Mouse (Mus musculus): ENCODE data around the gene Elavl3. TPM values are rescaled to one million over a fixed set of nuclear protein-coding genes. Genes with fewer than 3 reads are reported as not detected.

The Elavl3 gene
- polyA plus RNA-seq, 1 experiment: 0.21 TPM

DNA sequence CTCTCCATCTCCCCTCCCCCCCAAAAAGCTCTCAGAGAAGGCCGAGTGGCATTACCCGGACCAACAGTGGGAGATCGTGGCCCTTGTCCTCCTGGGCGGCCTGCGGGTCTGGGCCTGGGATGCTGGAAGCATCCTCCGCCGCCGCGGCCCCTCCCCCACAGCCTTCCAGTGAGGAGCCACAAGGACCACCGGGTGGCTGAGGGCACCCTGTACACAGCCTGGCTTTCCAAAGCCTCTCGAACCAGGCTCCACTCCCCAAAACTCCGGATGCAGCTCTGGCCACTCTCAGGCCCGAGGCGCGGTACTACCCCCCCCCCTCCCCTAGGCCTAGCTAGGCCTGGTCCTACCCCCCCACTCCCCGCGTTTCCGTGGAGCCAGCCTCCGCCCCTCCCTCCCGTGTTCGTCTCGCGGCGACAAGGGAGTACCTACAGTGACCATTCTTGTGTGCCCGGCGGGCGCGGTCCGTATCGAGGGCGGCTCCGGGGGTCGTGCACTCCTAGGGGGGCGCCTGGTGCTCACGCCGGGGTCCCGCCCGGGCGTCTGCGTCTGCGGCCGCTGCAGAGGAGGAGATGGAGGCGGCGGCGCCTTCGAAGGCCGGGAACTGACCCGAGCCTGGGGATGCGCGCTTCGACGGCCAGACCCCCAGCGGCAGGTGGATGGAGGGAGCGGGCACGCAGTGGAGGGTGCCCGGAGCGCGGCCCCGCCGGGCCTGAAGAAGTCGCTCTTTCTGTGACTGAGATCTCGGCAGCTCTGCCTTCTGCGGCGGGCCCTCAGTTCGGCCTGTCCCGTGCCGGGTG is 464 bp downstream of the Elavl3 start:
- H3K4me3 ChIP-seq (replicated peaks): peak overlapping the region; percentile 78
- peaks cover 11% of the 10 kb centered on the region for H3K36me3 ChIP-seq (replicated peaks; ENCODE audit: low read length)
- H3K9me3 ChIP-seq: no peaks in the 10 kb centered on the region
- peaks cover 30% of the 10 kb centered on the region for H3K4me1 ChIP-seq
- peaks cover 82% of the 10 kb centered on the region for H3K27me3 ChIP-seq (replicated peaks)
- TF ChIP-seq FLI1 (IDR thresholded peaks at IDR 0.05; ENCODE audit: low read length): no peak
- TF ChIP-seq GATA1 (IDR thresholded peaks at IDR 0.05; ENCODE audit: borderline replicate concordance, low read length): no peak

DNA sequence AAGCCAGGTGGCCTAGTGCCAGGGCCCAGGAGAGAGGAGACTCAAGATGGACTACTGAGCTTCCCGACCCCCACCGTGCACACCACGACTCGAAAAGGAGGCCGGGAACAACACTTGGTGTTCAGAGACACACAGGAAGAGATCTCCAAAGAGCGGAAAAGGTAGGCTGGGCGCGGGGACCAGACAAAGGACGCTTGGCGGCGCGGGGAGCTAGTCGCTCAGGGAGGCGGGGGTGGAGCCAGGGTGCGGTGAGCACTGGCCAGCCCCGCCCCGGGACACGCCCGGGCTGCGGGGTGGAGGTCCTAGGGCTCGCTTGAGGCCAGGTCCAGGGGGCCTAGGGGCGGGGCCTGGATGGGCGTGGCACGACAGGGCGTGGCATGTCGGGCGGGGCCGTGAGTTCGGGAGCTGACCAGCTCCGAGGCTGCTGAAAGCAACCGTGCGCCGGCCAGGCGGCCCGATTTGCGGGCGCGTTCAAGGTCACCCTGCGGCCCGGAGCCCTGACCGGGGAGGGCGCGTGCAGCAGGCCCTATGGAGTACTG is 1.4 kb downstream of the Elavl3 start:
- Histone ChIP-seq H3K4me1 (peaks cover 30% of the 10 kb centered on the region), H3K9me3 (no peaks in the 10 kb centered on the region), H3K27me3 (replicated peaks) (peaks cover 88% of the 10 kb centered on the region), H3K4me3 (replicated peaks) (peak overlapping the region; percentile 78), H3K36me3 (replicated peaks; ENCODE audit: low read length) (peaks cover 2% of the 10 kb centered on the region)
- TF ChIP-seq GATA1 (IDR thresholded peaks at IDR 0.05; ENCODE audit: borderline replicate concordance, low read length) (no peak), FLI1 (IDR thresholded peaks at IDR 0.05; ENCODE audit: low read length) (no peak)

GRCm38 (mm10) chr9:22049721-22050270 is 2.0 kb downstream of the Elavl3 start:
- peaks cover 88% of the 10 kb centered on the region for H3K27me3 ChIP-seq (replicated peaks)
- TF ChIP-seq FLI1 (IDR thresholded peaks at IDR 0.05; ENCODE audit: low read length) (no peak), GATA1 (IDR thresholded peaks at IDR 0.05; ENCODE audit: borderline replicate concordance, low read length) (no peak)
- no peaks in the 10 kb centered on the region for H3K9me3 ChIP-seq
- peaks cover 29% of the 10 kb centered on the region for H3K4me1 ChIP-seq
- no peaks in the 10 kb centered on the region for H3K36me3 ChIP-seq (replicated peaks; ENCODE audit: low read length)
- H3K4me3 ChIP-seq (replicated peaks): no peak overlapping the region

GRCm38 (mm10) chr9:22049315-22049714 is 2.5 kb downstream of the Elavl3 start:
- Histone ChIP-seq H3K9me3 (no peaks in the 10 kb centered on the region), H3K4me1 (peaks cover 24% of the 10 kb centered on the region), H3K27me3 (replicated peaks) (peaks cover 87% of the 10 kb centered on the region), H3K4me3 (replicated peaks) (no peak overlapping the region), H3K36me3 (replicated peaks; ENCODE audit: low read length) (no peaks in the 10 kb centered on the region)
- TF ChIP-seq FLI1 (IDR thresholded peaks at IDR 0.05; ENCODE audit: low read length): no peak
- no peak for TF ChIP-seq GATA1 (IDR thresholded peaks at IDR 0.05; ENCODE audit: borderline replicate concordance, low read length)

DNA sequence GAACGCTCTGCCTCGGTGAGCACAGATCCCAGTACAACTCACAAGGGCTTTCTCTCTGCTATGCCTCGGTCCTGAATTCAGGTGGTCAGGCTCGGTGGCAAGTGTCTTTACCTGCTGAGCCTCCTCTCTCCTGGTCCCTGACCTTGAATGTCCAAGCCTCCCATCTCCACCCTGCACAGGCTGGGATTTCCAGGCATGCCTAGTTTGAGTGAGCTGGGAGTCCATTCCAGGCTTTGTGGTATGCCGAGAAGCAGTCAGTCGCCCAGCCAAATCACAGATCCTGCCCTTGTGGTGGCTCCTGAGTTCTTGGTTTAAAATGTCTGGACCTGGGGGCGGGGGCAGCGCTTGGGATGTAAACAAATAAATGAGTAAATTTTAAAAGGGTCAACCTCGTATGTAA is 4.5 kb downstream of the Elavl3 start:
- peaks cover 82% of the 10 kb centered on the region for H3K27me3 ChIP-seq (replicated peaks)
- H3K4me1 ChIP-seq: peaks cover 22% of the 10 kb centered on the region
- TF ChIP-seq FLI1 (IDR thresholded peaks at IDR 0.05; ENCODE audit: low read length) (no peak), GATA1 (IDR thresholded peaks at IDR 0.05; ENCODE audit: borderline replicate concordance, low read length) (no peak)
- H3K4me3 ChIP-seq (replicated peaks): no peak overlapping the region
- no peaks in the 10 kb centered on the region for H3K9me3 ChIP-seq
- H3K36me3 ChIP-seq (replicated peaks; ENCODE audit: low read length): no peaks in the 10 kb centered on the region

DNA sequence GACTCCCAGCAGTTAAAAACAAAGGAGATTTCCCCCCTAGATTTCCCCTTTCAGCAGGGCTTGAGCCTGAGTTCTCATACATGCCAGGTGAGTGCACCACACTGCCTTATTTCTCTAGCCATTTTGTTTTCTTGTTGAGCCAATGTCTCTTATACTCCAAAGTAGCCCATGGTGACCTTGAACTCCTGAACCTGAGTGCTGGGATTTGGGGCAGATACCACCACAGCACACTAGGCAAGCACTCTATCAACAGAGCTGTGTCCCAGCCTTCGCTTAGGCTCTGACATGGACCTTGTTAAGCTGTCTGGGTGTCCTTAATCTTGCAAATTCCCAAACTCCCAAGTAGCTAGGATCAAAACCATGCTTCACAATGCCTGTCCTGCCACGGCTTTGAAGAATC is 10.0 kb downstream of the Elavl3 start:
- H3K4me1 ChIP-seq: no peaks in the 10 kb centered on the region
- peaks cover 6% of the 10 kb centered on the region for H3K9me3 ChIP-seq
- peaks cover 47% of the 10 kb centered on the region for H3K27me3 ChIP-seq (replicated peaks)
- no peaks in the 10 kb centered on the region for H3K36me3 ChIP-seq (replicated peaks; ENCODE audit: low read length)
- no peak overlapping the region for H3K4me3 ChIP-seq (replicated peaks)
- TF ChIP-seq GATA1 (IDR thresholded peaks at IDR 0.05; ENCODE audit: borderline replicate concordance, low read length) (no peak), FLI1 (IDR thresholded peaks at IDR 0.05; ENCODE audit: low read length) (no peak)

GRCm38 (mm10) chr9:22037826-22038225 is 14.0 kb downstream of the Elavl3 start:
- Histone ChIP-seq H3K4me3 (replicated peaks) (no peak overlapping the region), H3K27me3 (replicated peaks) (peaks cover 48% of the 10 kb centered on the region), H3K9me3 (peaks cover 17% of the 10 kb centered on the region), H3K4me1 (peaks cover 12% of the 10 kb centered on the region), H3K36me3 (replicated peaks; ENCODE audit: low read length) (no peaks in the 10 kb centered on the region)
- no peak for TF ChIP-seq GATA1 (IDR thresholded peaks at IDR 0.05; ENCODE audit: borderline replicate concordance, low read length)
- no peak for TF ChIP-seq FLI1 (IDR thresholded peaks at IDR 0.05; ENCODE audit: low read length)

GRCm38 (mm10) chr9:22035300-22036044 is 16.4 kb downstream of the Elavl3 start:
- H3K36me3 ChIP-seq (replicated peaks; ENCODE audit: low read length): no peaks in the 10 kb centered on the region
- TF ChIP-seq GATA1 (IDR thresholded peaks at IDR 0.05; ENCODE audit: borderline replicate concordance, low read length) (no peak), FLI1 (IDR thresholded peaks at IDR 0.05; ENCODE audit: low read length) (no peak)
- no peak overlapping the region for H3K4me3 ChIP-seq (replicated peaks)
- peaks cover 49% of the 10 kb centered on the region for H3K27me3 ChIP-seq (replicated peaks)
- peaks cover 12% of the 10 kb centered on the region for H3K4me1 ChIP-seq
- H3K9me3 ChIP-seq: peaks cover 23% of the 10 kb centered on the region

DNA sequence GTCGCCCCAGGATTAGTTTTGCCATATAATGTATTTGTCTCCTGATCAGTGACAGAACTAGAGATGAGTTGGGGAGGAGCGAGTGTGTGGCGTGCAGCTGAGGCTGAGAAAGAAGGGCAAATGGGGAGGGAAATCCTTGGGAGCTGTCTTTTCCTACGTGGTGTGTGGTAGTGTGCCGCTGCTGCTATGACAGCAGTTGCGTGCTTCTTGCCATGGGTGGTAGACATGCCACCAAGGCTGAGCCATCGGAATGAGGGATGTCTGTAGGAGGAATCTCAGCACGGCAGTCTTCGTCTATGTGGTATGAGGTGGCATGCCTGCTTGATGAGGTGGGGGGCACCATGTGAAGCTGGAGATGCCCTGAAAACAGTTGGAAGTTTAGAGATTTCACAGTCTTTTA is 21.4 kb downstream of the Elavl3 start:
- Histone ChIP-seq H3K36me3 (replicated peaks; ENCODE audit: low read length) (no peaks in the 10 kb centered on the region), H3K4me3 (replicated peaks) (no peak overlapping the region), H3K27me3 (replicated peaks) (peaks cover 58% of the 10 kb centered on the region), H3K4me1 (peaks cover 12% of the 10 kb centered on the region), H3K9me3 (peaks cover 32% of the 10 kb centered on the region)
- no peak for TF ChIP-seq FLI1 (IDR thresholded peaks at IDR 0.05; ENCODE audit: low read length)
- TF ChIP-seq GATA1 (IDR thresholded peaks at IDR 0.05; ENCODE audit: borderline replicate concordance, low read length): no peak
